Mouse (Mus musculus) midbrain, embryonic 14.5 days (tissue): ENCODE measurements around the gene Usp7. TPM values are rescaled to one million over a fixed set of nuclear protein-coding genes. Genes with fewer than 3 reads are reported as not detected.

Source experiments
- ATAC-seq: fragments of 200-750 bp; cut with Nextera tagmentation; 2 replicates; pipeline ENCODE4 v1.8.0; 2017; ENCODE audit warnings: moderate number of reproducible peaks, moderate library complexity; ENCODE audit not compliant: low FRiP score, low TSS enrichment
- DNase-seq: peaks from one replicate; pipeline ENCODE4 v3.0.0-alpha.2; 2015
- H3K27ac ChIP-seq: fragments of 300-500 bp; sonication (generic); replicated peaks from 2 replicates; pipeline ENCODE4 v1.5.1; 2014; ENCODE audit warnings: mild to moderate bottlenecking, low read depth, low read length, moderate library complexity
- H3K27me3 ChIP-seq: fragments of 300-500 bp; sonication (generic); 2 replicates; pipeline ENCODE4 v1.6.1; 2014; ENCODE audit warnings: low read length, control low read depth, mixed read lengths; ENCODE audit not compliant: control insufficient read depth, insufficient read depth
- H3K36me3 ChIP-seq: fragments of 300-500 bp; sonication (generic); 2 replicates; pipeline ENCODE4 v1.6.1; 2014; ENCODE audit warnings: low read length, control low read depth; ENCODE audit not compliant: control insufficient read depth, insufficient read depth
- H3K4me1 ChIP-seq: fragments of 300-500 bp; sonication (generic); 2 replicates; pipeline ENCODE4 v1.6.1; 2014; ENCODE audit warnings: mild to moderate bottlenecking, antibody characterized with exemption, low read length, control low read depth; ENCODE audit not compliant: control insufficient read depth, insufficient read depth
- H3K4me2 ChIP-seq: fragments of 300-500 bp; sonication (generic); 2 replicates; pipeline ENCODE4 v1.6.1; 2014; ENCODE audit warnings: mild to moderate bottlenecking, low read length, moderate library complexity
- H3K4me3 ChIP-seq: fragments of 300-500 bp; sonication (generic); replicated peaks from 2 replicates; pipeline ENCODE4 v1.5.1; 2014; ENCODE audit warnings: low read depth, low read length
- H3K9ac ChIP-seq: fragments of 300-500 bp; sonication (generic); replicated peaks from 2 replicates; pipeline ENCODE4 v1.6.1; 2014; ENCODE audit warnings: mild to moderate bottlenecking, low read length, moderate library complexity
- H3K9me3 ChIP-seq: fragments of 300-500 bp; sonication (generic); 2 replicates; pipeline ENCODE4 v1.6.1; 2016; ENCODE audit warnings: low read length, control low read depth, mixed read lengths; ENCODE audit not compliant: control insufficient read depth
- WGBS: fragments of 180-500 bp; shearing (Covaris S2); extraction: QIAGEN DNeasy Blood & Tissue Kit; methylation state at CpG from one replicate; pipeline ENCODE4 v1.1.7; 2014; 5-methylcytosine and 5-hydroxymethylcytosine counted together
- polyA plus RNA-seq: library from polyadenylated mRNA; unstranded; fragments of >200 nt; fragmentation: Nextera tagmentation; extraction: Ambion mirVana; gene quantifications from 2 replicates; pipeline ENCODE4 v1.2.1, GENCODE M21; 2014

Usp7 gene
- polyA plus RNA-seq, 1 experiment from 2014 or later = 50.0 TPM

DNA sequence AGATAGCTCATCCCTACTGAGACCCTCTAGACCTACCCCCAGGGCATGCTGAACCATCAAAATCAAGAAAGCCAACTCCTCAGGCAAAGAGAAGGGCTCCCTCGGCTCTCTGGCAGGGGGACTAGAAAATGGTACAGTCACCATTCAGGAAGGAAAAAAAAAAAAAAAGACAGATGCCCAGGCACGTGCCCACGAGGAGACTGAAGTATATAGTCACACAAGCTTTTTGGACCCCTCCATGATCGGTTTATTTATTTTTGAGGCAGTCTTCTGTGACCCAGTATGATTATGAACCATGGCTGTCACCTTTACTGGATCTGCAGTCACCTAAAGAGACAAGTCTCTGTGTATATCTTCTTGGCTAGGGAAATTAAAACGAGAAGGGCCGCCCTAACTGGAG, 118.8 kb downstream of the Usp7 start:
- Histone ChIP-seq H3K4me3 (no peak overlapping the region), H3K36me3 (no peaks in the 10 kb centered on the region), H3K4me1 (peaks cover 21% of the 10 kb centered on the region), H3K4me2 (no peak overlapping the region), H3K9ac (no peak overlapping the region), H3K27me3 (0 out of 2 replicates have a peak, but pooled peaks cover 5% of the 10 kb centered on the region), H3K27ac (no peak overlapping the region), H3K9me3 (no peaks in the 10 kb centered on the region)
- no peak for ATAC-seq
- WGBS = 71% methylated on average over 6 of the region's 6 CpGs
- DNase-seq = no peak

DNA sequence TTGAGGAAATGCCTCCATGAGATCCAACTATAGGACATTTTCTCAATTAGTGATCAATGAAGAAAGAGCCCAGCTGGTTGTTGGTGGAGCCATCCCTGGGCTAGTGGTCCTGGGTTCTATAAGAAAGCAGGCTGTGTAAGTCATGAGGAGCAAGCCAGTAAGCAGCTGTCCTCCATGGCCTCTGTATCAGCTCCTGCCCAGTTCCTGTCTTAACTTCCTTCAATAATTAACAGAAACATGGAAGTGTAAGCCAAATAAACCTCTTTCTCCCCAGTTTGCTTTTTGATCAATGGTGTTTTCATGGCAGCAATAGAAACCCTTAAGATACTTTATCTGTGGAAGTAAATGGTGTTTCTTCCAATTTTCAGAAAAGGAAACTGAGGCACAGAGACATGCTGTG, 119.3 kb downstream of the Usp7 start:
- peak overlapping the region; percentile 95 for H3K4me2 ChIP-seq
- no peak overlapping the region for H3K9ac ChIP-seq
- H3K4me3 ChIP-seq = 0 out of 2 replicates have a peak overlapping the region, but pooled peaks have one; percentile 66
- no peaks in the 10 kb centered on the region for H3K9me3 ChIP-seq
- no peak overlapping the region for H3K27ac ChIP-seq
- H3K36me3 ChIP-seq = no peaks in the 10 kb centered on the region
- H3K4me1 ChIP-seq = peaks cover 25% of the 10 kb centered on the region
- DNase-seq (no peak), ATAC-seq (no peak)
- H3K27me3 ChIP-seq = 0 out of 2 replicates have a peak, but pooled peaks cover 5% of the 10 kb centered on the region

DNA sequence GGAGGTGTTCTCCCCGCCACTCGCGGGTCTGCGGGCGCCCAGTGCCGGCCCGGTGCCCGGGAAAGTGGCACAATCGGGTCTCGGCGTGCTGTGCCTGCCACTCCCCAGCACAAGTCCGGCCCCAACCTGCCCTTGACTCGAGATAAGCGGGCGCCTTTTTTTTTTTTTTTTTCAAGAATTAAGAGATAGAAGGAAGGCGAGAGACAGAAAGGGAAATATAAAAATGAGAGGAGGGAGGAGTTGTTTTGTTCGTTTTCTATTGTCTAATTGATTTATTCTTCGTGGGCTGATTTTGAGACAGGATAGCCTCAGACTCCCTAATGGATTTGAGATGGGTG, 119.8 kb downstream of the Usp7 start:
- ATAC-seq (no peak), DNase-seq (no peak)
- peak overlapping the region; percentile 95 for H3K4me2 ChIP-seq
- peak overlapping the region; percentile 74 for H3K9ac ChIP-seq
- peak overlapping the region; percentile 66 for H3K4me3 ChIP-seq
- under 1% methylated on average over 18 of the region's 18 CpGs for WGBS
- H3K36me3 ChIP-seq = no peaks in the 10 kb centered on the region
- 0 out of 2 replicates have a peak overlapping the region, but pooled peaks have one; percentile 39 for H3K27ac ChIP-seq
- no peaks in the 10 kb centered on the region for H3K9me3 ChIP-seq
- 0 out of 2 replicates have a peak, but pooled peaks cover 5% of the 10 kb centered on the region for H3K27me3 ChIP-seq
- H3K4me1 ChIP-seq = peaks cover 29% of the 10 kb centered on the region

DNA sequence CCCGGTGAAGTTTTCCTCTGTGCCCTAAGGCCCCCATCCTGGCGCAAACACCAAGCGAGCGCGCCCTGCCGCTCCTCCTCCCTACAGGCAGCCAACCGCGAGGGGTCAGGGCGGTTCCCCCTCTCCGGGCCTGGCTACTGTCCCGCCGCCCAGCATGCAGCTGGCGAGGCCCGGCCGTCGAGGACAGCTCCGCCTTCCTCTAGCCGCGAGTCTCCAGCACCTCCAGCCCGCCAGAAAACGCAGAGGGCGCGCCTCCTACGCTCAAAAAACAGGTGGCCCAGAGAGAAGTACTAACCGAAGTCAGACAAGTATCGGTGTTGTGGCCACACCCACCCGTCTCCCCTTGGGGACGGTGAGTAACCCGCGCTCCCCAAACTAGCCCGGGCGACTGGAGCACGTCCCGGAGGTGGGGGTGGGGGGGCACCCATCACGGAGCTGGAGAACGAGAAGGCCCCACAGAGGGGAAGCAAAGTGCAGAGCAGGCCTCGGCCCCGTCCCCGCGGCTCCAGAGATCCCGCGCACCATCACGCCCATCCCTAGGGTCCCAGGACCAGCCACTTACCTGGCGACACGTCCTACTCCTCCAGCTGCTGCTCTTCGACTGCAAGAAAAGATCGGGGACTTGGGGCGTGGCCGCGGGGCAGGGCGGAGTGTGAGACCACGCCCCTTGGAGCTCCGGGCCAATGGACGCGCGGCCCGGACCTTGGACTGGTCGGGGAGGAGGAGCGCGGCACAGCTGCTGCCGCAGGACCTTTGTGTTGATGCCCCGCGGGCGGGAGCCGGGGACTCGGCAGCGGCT, 120.4 kb downstream of the Usp7 start, which contains the start of gene Carhsp1:
Carhsp1 (minus strand) TSS at position 605 of the 799 bp plus-strand sequence.
- under 1% methylated on average over 67 of the region's 67 CpGs for WGBS
- peak; percentile 90 for ATAC-seq
- Histone ChIP-seq H3K27ac (peak within 1 kb of the TSS; percentile 78), H3K9me3 (no peaks in the 10 kb centered on the region), H3K4me2 (peak within 1 kb of the TSS; percentile 95), H3K27me3 (0 out of 2 replicates have a peak, but pooled peaks cover 5% of the 10 kb centered on the region), H3K9ac (peak within 1 kb of the TSS; percentile 74), H3K36me3 (no peaks in the 10 kb centered on the region), H3K4me3 (peak within 1 kb of the TSS; percentile 66), H3K4me1 (peaks cover 29% of the 10 kb centered on the region)
- DNase-seq = peak; percentile 97

DNA sequence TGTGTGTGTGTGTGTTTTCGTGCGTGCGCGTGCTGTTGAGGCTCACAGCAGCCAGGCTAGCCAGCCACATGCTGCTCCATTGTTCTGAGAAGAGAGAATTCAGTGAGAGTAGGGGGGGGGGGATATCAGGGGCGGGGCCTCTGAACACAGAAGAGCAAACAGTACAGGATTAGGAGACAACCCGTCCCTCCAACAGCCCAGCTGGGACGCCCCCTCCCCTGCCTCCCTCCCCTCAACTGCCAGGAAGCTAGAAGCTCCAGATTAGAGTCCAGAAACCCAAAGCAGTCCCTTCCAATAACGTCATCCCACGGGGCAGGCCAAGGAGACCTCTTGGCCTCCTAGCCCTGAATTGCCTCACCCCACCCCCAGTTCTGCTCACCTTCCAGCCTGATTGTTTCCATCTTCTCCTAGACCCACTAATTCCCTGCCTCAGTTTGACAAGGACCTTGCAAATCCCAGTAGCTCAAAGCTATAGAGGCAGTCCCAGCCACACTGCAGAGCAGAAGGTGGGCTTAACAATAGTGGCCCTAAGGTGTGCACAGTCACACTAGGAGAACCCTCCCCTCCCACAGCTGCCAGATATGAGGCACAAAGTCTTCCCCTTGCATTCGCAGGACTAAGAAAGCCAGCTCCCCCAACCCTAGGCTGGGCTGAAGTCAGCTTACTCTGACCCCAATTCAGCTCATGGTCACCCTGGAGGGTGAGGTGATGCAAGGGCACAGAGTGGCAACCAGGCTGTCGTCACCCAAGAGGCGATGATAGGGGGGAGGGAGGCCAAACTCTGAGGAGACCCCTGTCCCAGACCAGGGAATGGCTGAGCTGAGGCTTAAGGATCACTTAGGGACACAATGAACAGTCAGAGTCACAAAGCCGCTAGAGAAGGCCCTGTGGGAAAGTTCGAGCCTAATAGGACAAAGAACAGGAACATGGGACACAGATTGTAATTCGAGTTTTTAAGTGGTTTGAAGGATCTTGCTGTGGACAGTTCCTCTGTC, 121.8 kb downstream of the Usp7 start:
- peak; percentile 72 for ATAC-seq
- Histone ChIP-seq H3K4me1 (peaks cover 29% of the 10 kb centered on the region), H3K27me3 (0 out of 2 replicates have a peak, but pooled peaks cover 5% of the 10 kb centered on the region), H3K9me3 (no peaks in the 10 kb centered on the region), H3K27ac (peak overlapping the region; percentile 78), H3K9ac (peak overlapping the region; percentile 74), H3K36me3 (peaks cover 5% of the 10 kb centered on the region; the same call in 1 of the 2 replicates), H3K4me2 (peak overlapping the region; percentile 95), H3K4me3 (peak overlapping the region; percentile 66)
- 2% methylated on average over 15 of the region's 15 CpGs for WGBS
- peak; percentile 78 for DNase-seq

DNA sequence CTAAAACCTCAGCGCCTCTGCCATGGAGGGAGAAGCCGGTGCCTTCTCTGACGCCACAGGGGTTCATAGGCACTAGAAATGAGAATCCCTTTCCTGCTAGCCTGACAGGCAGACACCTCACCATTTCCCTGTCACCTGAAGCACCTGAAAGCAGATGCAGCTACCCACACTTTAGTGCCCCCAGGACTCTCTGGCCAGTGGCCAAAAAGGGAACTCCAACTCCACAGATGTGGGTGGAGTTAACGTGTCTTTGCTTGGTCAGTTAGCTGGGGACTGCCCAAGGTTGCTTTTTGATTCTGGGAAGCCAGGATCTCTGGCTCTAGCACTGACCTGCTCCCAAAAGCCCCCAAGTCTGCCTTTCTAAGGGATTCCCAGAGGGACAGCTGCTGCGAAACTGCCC, 122.7 kb downstream of the Usp7 start:
- Histone ChIP-seq H3K4me3 (peak overlapping the region; percentile 66), H3K9ac (peak overlapping the region; percentile 74), H3K4me1 (peaks cover 29% of the 10 kb centered on the region), H3K27ac (peak overlapping the region; percentile 78), H3K9me3 (no peaks in the 10 kb centered on the region), H3K27me3 (0 out of 2 replicates have a peak, but pooled peaks cover 5% of the 10 kb centered on the region), H3K4me2 (peak overlapping the region; percentile 95), H3K36me3 (peaks cover 5% of the 10 kb centered on the region; the same call in 1 of the 2 replicates)
- WGBS = 46% methylated on average over 5 of the region's 5 CpGs
- ATAC-seq (no peak), DNase-seq (peak; percentile 43)

DNA sequence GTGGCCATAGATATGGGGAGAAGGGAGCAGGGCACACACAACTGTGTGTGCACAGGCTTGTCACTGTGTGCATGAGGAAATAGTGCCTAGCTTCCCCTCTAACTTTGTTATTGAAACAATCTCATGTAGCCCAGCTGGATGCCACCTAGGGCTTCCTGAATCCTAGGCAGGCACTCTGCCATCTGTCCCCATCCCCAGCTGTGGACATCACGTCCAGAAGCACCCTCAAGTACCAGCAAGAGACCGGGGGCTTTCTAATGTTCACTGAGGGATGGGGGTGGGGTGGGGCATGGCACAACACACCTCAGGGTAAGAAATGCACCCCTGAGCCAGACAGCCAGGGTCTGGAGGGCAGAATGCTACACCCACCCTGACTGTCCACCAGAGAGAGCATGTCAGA, 123.7 kb downstream of the Usp7 start:
- ATAC-seq = no peak
- Histone ChIP-seq H3K4me2 (peak overlapping the region; percentile 95), H3K36me3 (peaks cover 10% of the 10 kb centered on the region), H3K9ac (no peak overlapping the region), H3K9me3 (no peaks in the 10 kb centered on the region), H3K27ac (no peak overlapping the region), H3K4me1 (peaks cover 29% of the 10 kb centered on the region), H3K27me3 (0 out of 2 replicates have a peak, but pooled peaks cover 5% of the 10 kb centered on the region), H3K4me3 (no peak overlapping the region)
- DNase-seq = no peak
- WGBS = 60% methylated on average over 2 of the region's 2 CpGs

DNA sequence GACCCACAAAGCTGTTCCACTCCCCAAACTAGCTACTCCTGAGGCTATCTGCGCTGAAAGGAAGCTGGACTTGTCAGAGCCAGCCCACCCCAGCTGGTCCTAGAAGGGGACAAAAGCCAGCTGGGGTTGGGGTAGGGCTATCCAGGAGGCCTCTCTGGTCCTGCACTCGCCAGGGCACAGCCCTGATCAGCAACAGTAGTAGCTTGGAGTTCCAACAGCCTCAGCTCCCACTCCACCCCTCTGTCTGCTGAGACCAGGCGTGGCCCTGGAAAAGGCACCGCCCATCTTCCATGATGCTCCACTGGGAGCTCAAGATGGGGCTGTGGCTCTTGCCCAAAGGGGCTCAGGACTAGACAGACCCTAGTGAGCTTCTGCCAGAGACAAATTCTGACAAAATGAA, 124.3 kb downstream of the Usp7 start:
- DNase-seq = no peak
- Histone ChIP-seq H3K4me3 (no peak overlapping the region), H3K9ac (no peak overlapping the region; the same call in 1 of the 2 replicates), H3K27me3 (0 out of 2 replicates have a peak, but pooled peaks cover under 1% of the 10 kb centered on the region), H3K4me2 (no peak overlapping the region; the same call in 1 of the 2 replicates), H3K27ac (no peak overlapping the region), H3K36me3 (peaks cover 16% of the 10 kb centered on the region), H3K9me3 (no peaks in the 10 kb centered on the region), H3K4me1 (peaks cover 29% of the 10 kb centered on the region)
- 69% methylated on average over 4 of the region's 4 CpGs for whole genome bisulfite sequencing
- no peak for ATAC-seq
